Mouse (Mus musculus) R1 (cell line): ENCODE results near the gene Cntn5.

Experiments used
- DNase-seq: peaks from one replicate; pipeline ENCODE4 v3.0.0-alpha.2; 2018; ENCODE audit warnings: low read depth, low spot score

The Cntn5 gene

GRCm38 (mm10) chr9:10232066-10232465 is 672.5 kb downstream of the Cntn5 start:
- DNase-seq: no peak

GRCm38 (mm10) chr9:10230973-10231372 is 673.6 kb downstream of the Cntn5 start:
- DNase-seq: peak; percentile 87

GRCm38 (mm10) chr9:10229716-10230115 is 674.9 kb downstream of the Cntn5 start:
- DNase-seq: peak; percentile 10

DNA sequence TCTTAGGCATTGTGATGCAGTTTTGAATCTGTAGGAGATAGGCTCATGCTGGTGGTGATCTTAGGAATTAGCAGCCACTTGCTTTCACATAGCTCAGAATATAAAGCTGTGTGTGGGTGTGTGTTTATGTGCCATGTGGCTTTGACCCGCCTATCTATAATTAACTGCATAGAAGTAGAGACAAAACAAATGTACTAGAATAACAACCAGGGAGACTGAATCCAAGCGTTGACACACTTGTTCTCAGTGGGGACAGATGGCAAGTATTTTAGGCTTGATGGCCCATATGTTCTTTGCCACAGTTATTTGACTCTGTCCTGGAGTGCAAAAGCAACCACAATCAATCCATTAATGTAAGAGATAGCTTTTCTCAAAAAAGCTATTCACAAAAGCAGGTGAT is 678.6 kb downstream of the Cntn5 start:
- DNase-seq: no peak

GRCm38 (mm10) chr9:10186063-10186462 is 718.5 kb downstream of the Cntn5 start:
- DNase-seq: peak; percentile 17

DNA sequence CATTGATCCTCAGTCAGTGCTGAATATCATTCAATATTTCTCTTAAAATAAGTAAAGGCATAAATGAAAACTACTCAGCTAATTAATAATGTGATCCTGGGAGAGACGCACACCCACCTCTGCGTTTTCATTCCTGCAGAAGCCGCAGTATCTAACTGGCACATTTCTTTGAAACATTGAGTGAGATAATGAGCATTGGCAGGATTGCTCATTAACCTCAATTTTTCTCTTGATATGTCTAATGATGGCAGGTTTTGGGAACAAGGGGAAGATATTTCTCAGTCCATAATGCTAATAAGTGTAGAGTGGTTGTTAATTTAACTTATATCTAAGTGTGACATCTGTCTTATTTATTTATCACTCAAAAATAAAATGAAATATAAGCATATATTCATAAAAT is 734.0 kb downstream of the Cntn5 start:
- no peak for DNase-seq

DNA sequence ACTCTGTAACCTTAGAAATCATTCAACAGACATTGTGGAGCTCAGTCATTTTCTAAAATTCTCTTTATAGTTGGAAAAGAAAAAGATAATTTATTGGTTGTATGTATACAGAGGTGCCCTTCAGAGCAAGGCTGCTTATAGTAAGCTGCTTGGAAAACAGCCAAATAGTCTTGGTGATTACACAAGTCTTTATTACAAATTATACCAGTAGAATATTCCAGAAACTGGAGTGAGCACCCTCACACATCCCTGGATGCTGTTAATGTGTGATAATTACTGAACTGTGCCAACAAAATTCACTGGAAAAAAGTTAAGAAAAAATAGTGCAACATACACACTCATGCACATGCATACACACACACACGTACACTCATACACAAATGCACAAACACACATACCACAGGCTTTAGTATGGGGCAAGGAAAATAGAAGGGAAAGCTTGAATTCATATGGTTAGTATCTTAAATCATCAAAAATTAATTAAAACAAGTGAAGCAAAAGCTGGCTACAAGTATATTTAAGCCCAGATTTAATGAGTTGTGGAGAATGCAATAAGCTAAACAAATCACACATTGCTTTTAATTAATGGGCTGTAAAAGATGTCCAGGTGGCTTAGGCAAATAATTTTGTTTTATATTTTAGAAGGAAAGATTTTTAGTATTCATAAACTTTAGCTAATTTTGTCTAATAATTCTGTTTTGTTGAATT is 783.1 kb downstream of the Cntn5 start:
- no peak for DNase-seq

DNA sequence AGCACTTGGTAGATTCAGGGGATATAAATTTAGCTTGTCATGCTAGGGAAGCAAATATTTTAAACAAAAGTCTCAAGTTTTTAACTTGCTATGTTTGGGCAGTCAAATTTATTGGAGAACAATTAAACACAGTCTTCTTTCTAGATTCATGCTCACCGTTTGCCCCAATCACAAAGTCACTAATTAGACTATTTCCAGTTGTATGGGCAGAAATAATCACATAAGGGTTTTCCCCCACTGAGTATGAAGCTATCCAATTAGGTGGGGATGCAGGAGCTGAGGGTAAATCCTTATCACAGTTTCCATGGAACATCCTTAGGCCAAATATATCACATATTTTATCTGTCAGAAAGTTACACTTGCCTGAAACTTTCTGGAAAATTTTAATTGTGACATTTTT is 788.0 kb downstream of the Cntn5 start:
- DNase-seq: no peak

- no peak for DNase-seq
These were observed 795.4 kb downstream of the Cntn5 start for GRCm38 (mm10) chr9:10109156-10109555.

GRCm38 (mm10) chr9:10107861-10108260 is 796.7 kb downstream of the Cntn5 start:
- no peak for DNase-seq

GRCm38 (mm10) chr9:10101812-10102440 is 802.6 kb downstream of the Cntn5 start:
- no peak for DNase-seq

- no peak for DNase-seq
These were observed 828.3 kb downstream of the Cntn5 start for GRCm38 (mm10) chr9:10076282-10076681.

GRCm38 (mm10) chr9:10073401-10073800 is 831.2 kb downstream of the Cntn5 start:
- DNase-seq: no peak

- no peak for DNase-seq
These were observed 831.7 kb downstream of the Cntn5 start for GRCm38 (mm10) chr9:10072860-10073259.

DNA sequence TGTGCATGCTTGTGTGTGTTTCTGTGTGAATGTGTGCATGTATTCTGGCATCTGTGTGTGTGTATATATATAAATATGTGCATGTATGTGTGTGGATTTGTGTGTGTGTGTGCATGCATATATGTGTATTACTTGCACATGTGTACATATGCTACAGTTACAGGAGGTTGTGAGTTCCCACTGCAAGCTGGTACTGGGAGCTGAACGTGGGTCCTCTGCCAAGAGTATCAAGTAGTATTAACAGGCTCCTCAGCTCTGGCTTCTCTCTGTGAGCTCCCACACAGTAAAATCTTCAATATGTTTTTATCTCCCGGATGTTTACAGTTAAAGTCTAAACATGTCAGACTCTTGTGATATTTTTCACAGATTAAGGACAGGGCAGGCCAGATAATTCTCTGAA is 833.3 kb downstream of the Cntn5 start:
- DNase-seq: no peak

DNA sequence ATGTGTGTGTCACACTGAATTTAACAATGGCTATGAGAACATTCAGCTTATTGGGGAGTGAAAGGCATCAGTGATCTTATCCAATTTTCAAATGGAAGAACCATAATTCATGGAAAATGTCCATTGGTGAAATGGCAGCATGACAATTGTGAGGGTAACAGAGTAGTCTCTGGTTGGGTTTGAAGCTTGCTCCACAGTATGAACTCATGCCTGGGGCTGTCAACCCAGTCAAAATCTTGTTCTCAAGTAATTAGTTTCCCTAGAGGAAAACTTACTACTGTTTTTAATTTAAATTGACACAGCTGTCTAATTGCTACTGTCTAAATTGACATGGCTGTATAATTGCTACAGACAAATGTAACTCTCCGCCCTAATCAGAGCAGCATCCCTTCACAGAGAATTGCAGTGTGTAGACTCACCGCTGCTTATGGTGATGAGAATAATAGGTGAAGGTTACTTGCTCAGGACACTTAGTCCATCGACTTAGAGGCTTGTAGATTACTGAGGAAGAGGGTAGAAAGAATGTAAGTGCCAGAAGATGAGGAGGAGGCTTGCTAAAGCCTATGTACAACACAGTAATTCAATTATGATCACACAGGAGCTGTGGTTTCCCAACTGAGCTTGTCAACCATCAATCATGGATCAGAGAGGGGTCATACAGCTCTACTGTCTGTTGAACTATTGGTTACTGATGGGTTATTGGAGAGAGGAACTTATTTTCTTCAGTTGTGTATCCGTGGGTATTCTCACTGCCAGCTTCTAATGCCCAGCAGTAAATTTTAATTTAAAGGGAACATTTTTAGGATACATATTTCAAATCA is 859.4 kb downstream of the Cntn5 start:
- DNase-seq: no peak

GRCm38 (mm10) chr9:10043001-10043400 is 861.6 kb downstream of the Cntn5 start:
- DNase-seq: no peak

DNA sequence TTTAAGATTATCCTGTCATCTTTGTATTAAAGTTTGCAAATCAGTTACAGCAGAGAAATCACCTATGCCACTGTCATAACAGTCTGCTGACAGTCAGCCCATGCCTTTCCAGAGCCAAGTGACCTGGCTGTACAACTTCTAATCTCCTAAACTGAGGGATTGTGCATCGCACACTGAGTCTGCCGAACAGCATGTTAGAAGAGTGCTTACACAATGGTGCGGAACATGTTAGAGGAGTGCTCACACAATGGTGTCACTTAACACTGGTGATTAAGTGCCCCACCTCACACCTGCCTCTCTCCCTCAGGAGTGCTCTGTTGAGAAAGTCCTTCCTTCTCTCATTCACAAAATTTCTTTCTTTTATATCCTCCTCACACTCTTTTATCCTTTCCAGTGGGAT is 889.4 kb downstream of the Cntn5 start:
- no peak for DNase-seq

DNA sequence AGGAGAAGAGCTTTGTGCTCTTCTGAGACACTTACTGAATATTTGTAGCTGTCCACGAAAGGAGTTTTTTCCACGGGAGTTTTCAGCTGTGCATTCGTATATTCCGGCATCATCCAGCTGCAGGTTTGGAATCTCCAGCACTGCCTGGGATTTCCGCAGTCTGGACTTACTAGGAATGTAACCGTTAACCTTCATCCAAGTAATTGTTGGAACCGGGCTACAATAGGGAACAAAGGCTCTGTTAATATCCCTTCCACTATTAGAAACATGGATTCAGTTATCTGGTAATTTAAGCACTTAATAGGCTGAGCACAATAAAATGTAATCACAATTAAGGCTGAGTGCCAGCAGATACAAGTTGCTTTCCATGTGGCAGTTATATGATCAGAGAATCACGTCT is 920.5 kb downstream of the Cntn5 start:
- DNase-seq: no peak

DNA sequence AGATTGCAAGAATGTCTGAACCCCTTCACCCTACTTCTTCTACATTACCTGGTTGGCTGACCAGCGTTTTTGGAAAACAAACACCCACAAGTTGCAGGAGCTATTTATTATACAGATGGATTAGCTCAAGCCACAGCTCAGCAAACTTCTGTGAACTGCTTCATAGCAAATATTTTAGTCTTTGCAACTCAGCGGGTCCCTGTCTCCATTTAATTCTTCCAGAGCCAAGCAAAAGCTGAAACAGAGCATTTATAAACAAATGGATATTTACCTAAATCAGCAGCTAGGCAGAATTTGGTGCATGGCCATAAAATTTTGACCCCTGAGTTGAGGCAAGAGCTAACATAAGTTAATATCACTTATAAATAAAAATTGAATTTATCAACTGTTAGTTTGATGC is 921.4 kb downstream of the Cntn5 start:
- no peak for DNase-seq

DNA sequence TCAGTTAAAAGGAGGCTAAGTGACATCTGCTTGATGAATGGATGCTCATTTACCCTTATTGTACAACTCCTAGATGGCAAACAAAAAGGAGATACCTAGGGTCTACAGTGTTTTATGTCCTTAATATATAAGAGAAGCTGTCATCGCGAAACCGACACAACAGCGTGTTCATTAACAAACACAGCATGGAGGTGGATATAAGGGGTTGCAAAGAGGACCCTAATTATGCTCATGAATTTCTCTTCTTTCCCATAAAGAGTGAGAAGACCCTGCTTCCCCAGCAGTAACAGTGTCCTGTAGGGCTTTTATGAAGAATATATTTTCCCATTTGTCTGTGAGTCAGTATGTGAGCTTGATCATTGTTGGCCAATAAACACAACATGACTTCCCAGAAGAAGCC is 939.2 kb downstream of the Cntn5 start:
- no peak for DNase-seq

DNA sequence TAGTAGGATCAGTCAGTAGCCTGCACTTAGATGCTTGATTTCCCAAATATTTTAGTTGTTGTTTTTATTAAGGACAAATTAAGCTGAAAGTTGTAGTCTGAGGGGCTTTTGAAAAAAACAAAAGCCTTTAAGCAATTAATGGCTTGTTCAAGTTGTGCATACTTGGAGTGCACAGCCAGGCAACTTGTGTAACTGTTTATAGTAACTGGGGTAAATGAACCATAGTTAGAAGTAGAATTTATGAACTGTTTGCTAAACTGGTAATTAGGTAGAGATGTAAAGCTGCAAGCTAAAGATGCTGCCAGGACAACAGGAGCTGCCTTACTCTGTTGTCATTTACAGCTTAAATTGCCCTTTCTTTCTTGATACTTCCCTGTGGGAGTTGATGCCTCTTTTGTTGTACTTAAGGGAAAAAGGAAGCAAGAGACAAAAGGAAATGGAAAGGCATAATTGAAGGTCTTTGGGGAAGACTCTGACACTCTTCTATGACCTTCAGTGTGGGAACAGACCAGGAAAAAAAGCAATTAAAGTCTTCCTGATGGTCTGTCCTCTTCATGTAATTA is 943.9 kb downstream of the Cntn5 start:
- DNase-seq: peak; percentile 69
